Mouse (Mus musculus): Measurements from ENCODE around the gene Mcrip1.

DNA sequence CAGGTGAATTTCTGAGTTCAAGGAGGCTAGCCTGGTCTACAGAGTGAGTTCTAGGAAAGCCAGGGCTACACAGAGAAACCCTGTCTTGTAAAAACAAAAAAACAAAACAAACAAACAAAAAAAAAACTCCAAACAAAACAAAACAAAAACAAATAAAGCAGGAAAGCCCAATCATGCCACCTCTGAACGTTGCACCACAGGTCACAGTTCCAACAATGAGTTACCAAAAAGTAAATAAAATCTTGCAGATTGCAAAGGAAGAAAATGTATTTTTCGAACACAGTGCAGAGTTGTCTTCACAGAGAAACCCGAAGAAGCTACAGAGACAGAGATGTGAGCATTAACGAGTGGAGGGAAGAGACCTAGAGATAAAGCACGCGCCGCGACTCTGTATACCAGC lies 26.9 kb downstream of the Mcrip1 start:
- TF ChIP-seq GATA1 (IDR thresholded peaks at IDR 0.05; ENCODE audit: low read length) (no peak), TAL1 (IDR thresholded peaks at IDR 0.05; ENCODE audit: low read length) (no peak)

Data from erythroblast, embryonic 14.5 days (primary cell).